ENCODE assay signal across 22 mouse cellular contexts in the genomic region with DNA sequence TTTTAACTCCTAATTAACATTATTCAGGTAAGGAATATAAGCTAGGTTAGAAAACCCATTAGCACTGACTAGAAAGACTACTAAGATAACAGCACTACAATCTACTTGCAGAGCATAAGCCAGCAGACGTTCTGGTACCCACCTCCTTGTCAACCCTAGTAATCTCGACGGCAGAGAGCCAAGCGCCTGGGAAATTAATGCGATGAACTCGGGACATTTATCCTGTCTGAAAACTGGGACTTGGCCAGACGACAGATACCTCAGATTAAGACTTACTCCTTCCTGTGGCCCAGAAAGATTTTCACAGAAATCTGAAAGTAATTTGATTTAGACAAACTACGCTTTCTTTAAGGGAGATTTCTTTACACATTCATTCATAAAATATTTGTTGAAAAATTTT. TPM values are rescaled to one million over a fixed set of nuclear protein-coding genes. Genes with fewer than 3 reads are reported as not detected.
"Had no signal": no experiment of that assay in that cellular context is flagged by ENCODE, and none has a peak within 500 bp of the region (broad histone marks: within the 10 kb centered on the region; RNA-seq: fewer than 3 reads in every experiment).

No protein-coding gene starts in this region.

- DNase-seq: layer of hippocampus, adult 9-11 months; layer of hippocampus, postnatal 36 days; lung, embryonic 14.5 days; lung, postnatal 10 days; lung, postnatal 4 days; midbrain, embryonic 14.5 days; right cerebral cortex, postnatal 14 days; thymus, postnatal 36 days had no signal

- H3K4me3 ChIP-seq: limb, embryonic 15.5 days; liver, embryonic 12.5 days; midbrain, embryonic 10.5 days; myocyte; neural tube, embryonic 15.5 days had no signal

- H3K9me3 ChIP-seq: limb, embryonic 15.5 days; liver, embryonic 12.5 days; midbrain, embryonic 10.5 days; neural tube, embryonic 15.5 days had no signal

- ATAC-seq: intestine, embryonic 16.5 days; liver, embryonic 12.5 days had no signal

- H3K27ac ChIP-seq: limb, embryonic 15.5 days; midbrain, embryonic 10.5 days; neural tube, embryonic 15.5 days had no signal

- H3K9ac ChIP-seq: limb, embryonic 15.5 days; liver, embryonic 12.5 days; lung, embryonic 14.5 days; neural tube, embryonic 15.5 days had no signal

- H3K4me2 ChIP-seq: limb, embryonic 15.5 days; liver, embryonic 12.5 days; lung, embryonic 14.5 days; neural tube, embryonic 15.5 days had no signal

- H3K27me3 ChIP-seq: limb, embryonic 15.5 days; liver, embryonic 12.5 days; neural tube, embryonic 15.5 days had no signal

RNA-seq across cellular contexts. Expression of a gene that starts 41.4 kb away (rescaled TPM):
- total RNA-seq: layer of hippocampus, adult 18-20 months; layer of hippocampus, postnatal 36 days; left cerebral cortex, adult 8-10 months; megakaryocyte, adult 5-6 weeks had no signal
- polyA plus RNA-seq: intestine, embryonic 16.5 days; kidney, embryonic 16.5 days; limb, embryonic 11.5 days; limb, embryonic 15.5 days; liver, embryonic 12.5 days; liver, embryonic 16.5 days; lung, embryonic 14.5 days; midbrain, embryonic 10.5 days; midbrain, embryonic 14.5 days; myocyte; neural tube, embryonic 11.5 days; neural tube, embryonic 15.5 days; stomach, embryonic 16.5 days had no signal
